Mouse (Mus musculus): ENCODE results near the gene Nfatc2.

Nfatc2 gene

GRCm38 (mm10) chr2:168601491-168602386 lies at the start of gene Nfatc2:
TSS of gene Nfatc2 (minus strand) at chr2:168601657.
- DNase-seq (ENCODE audit: low read depth, low spot score), result peak; percentile 85

GRCm38 (mm10) chr2:168648171-168648570 lies 46.7 kb upstream of the Nfatc2 start:
- DNase-seq (ENCODE audit: low read depth, low spot score), result no peak

- no peak for DNase-seq (ENCODE audit: low read depth, low spot score)
These were observed 43.4 kb upstream of the Nfatc2 start for GRCm38 (mm10) chr2:168644855-168645254.

- DNase-seq (ENCODE audit: low read depth, low spot score), result no peak
These were observed 42.2 kb upstream of the Nfatc2 start for GRCm38 (mm10) chr2:168643524-168644177.

- no peak for DNase-seq (ENCODE audit: low read depth, low spot score)
These were observed 40.7 kb upstream of the Nfatc2 start for GRCm38 (mm10) chr2:168642187-168642586.

GRCm38 (mm10) chr2:168640460-168640859 lies 39.0 kb upstream of the Nfatc2 start:
- no peak for DNase-seq (ENCODE audit: low read depth, low spot score)

GRCm38 (mm10) chr2:168634881-168635280 lies 33.4 kb upstream of the Nfatc2 start:
- DNase-seq (ENCODE audit: low read depth, low spot score), result no peak

- DNase-seq (ENCODE audit: low read depth, low spot score), result no peak
These were observed 31.9 kb upstream of the Nfatc2 start for GRCm38 (mm10) chr2:168633301-168633816.

GRCm38 (mm10) chr2:168632543-168632942 lies 31.1 kb upstream of the Nfatc2 start:
- no peak for DNase-seq (ENCODE audit: low read depth, low spot score)

- DNase-seq (ENCODE audit: low read depth, low spot score), result peak; percentile 84
These were observed 27.3 kb upstream of the Nfatc2 start for GRCm38 (mm10) chr2:168628787-168629186.

GRCm38 (mm10) chr2:168627829-168628770 lies 26.6 kb upstream of the Nfatc2 start:
- no peak for DNase-seq (ENCODE audit: low read depth, low spot score)

GRCm38 (mm10) chr2:168626385-168626784 lies 24.9 kb upstream of the Nfatc2 start:
- DNase-seq (ENCODE audit: low read depth, low spot score), result no peak

- DNase-seq (ENCODE audit: low read depth, low spot score), result no peak
These were observed 23.6 kb upstream of the Nfatc2 start for GRCm38 (mm10) chr2:168625091-168625490.

GRCm38 (mm10) chr2:168621111-168621802 lies 19.8 kb upstream of the Nfatc2 start:
- no peak for DNase-seq (ENCODE audit: low read depth, low spot score)

GRCm38 (mm10) chr2:168618205-168618717 lies 16.8 kb upstream of the Nfatc2 start:
- no peak for DNase-seq (ENCODE audit: low read depth, low spot score)

- DNase-seq (ENCODE audit: low read depth, low spot score), result no peak
These were observed 13.7 kb upstream of the Nfatc2 start for GRCm38 (mm10) chr2:168615160-168615559.

- DNase-seq (ENCODE audit: low read depth, low spot score), result no peak
These were observed 12.9 kb upstream of the Nfatc2 start for GRCm38 (mm10) chr2:168614170-168614872.

GRCm38 (mm10) chr2:168613092-168613880 lies 11.8 kb upstream of the Nfatc2 start:
- no peak for DNase-seq (ENCODE audit: low read depth, low spot score)

- DNase-seq (ENCODE audit: low read depth, low spot score), result no peak
These were observed 9.5 kb upstream of the Nfatc2 start for GRCm38 (mm10) chr2:168610941-168611340.
